Mouse (Mus musculus): ENCODE measurements at regions not wholly inside any gene's neighbourhood (a gene's known extent, or its start where the extent isn't known, plus 50 kb on each side); places are given as distances from the start of the nearest gene placed in this dataset.
A peak's percentile ranks its signal among the peaks of the same experiment; 100 is the strongest.
"Not testable (repeated sequence)": the region's sequence is repeated elsewhere in the genome, so short reads cannot be mapped to it uniquely, and the experiment has no call there.

GRCm38 (mm10) chr10:37861001-37861400 is 722.3 kb upstream of the Marcks start:
- DNase-seq, result no peak

- DNase-seq, result no peak
These were observed 710.6 kb upstream of the Marcks start for GRCm38 (mm10) chr10:37849291-37849846.

- DNase-seq, result no peak
These were observed 704.1 kb upstream of the Marcks start for GRCm38 (mm10) chr10:37842820-37843219.

GRCm38 (mm10) chr10:37841842-37842241 is 703.1 kb upstream of the Marcks start:
- DNase-seq, result no peak

GRCm38 (mm10) chr10:37837721-37838120 is 699.0 kb upstream of the Marcks start:
- DNase-seq, result no peak

GRCm38 (mm10) chr10:37813026-37813425 is 674.3 kb upstream of the Marcks start:
- DNase-seq, result no peak

- DNase-seq, result peak; percentile 31 to 44
These were observed 673.7 kb upstream of the Marcks start for GRCm38 (mm10) chr10:37812405-37812851.

GRCm38 (mm10) chr10:37811789-37812188 is 673.1 kb upstream of the Marcks start:
- DNase-seq, result no peak

- DNase-seq, result no peak
These were observed 664.6 kb upstream of the Marcks start for GRCm38 (mm10) chr10:37803225-37803805.

GRCm38 (mm10) chr10:37799397-37799796 is 660.7 kb upstream of the Marcks start:
- DNase-seq, result no peak

GRCm38 (mm10) chr10:37798285-37798684 is 659.6 kb upstream of the Marcks start:
- no peak for DNase-seq

- DNase-seq, result no peak
These were observed 659.0 kb upstream of the Marcks start for GRCm38 (mm10) chr10:37797701-37798100.

- no peak for DNase-seq
These were observed 654.2 kb upstream of the Marcks start for GRCm38 (mm10) chr10:37792878-37793277.

- peak; percentile 15 to 28 for DNase-seq
These were observed 649.3 kb upstream of the Marcks start for GRCm38 (mm10) chr10:37788049-37788448.

GRCm38 (mm10) chr10:37779383-37780302 is 640.9 kb upstream of the Marcks start:
- no peak for DNase-seq

GRCm38 (mm10) chr10:37760542-37761367 is 622.0 kb upstream of the Marcks start:
- DNase-seq, result no peak

- no peak for DNase-seq
These were observed 602.9 kb upstream of the Marcks start for GRCm38 (mm10) chr10:37741581-37741980.

- no peak for DNase-seq
These were observed 600.3 kb upstream of the Marcks start for GRCm38 (mm10) chr10:37739024-37739423.

- DNase-seq, result no peak
These were observed 586.9 kb upstream of the Marcks start for GRCm38 (mm10) chr10:37725609-37726008.

GRCm38 (mm10) chr10:37724994-37725393 is 586.3 kb upstream of the Marcks start:
- not testable (repeated sequence) for DNase-seq

GRCm38 (mm10) chr10:37720748-37721147 is 582.0 kb upstream of the Marcks start:
- DNase-seq, result no peak

- no peak for DNase-seq
These were observed 578.2 kb upstream of the Marcks start for GRCm38 (mm10) chr10:37716946-37717345.

- no peak for DNase-seq
These were observed 572.7 kb upstream of the Marcks start for GRCm38 (mm10) chr10:37711459-37711858.

Measured in cerebellum, adult 18-20 months (tissue).